Mouse (Mus musculus) hindbrain, embryonic 12.5 days (tissue): Measurements from ENCODE around the gene Plcl2. TPM values are rescaled to one million over a fixed set of nuclear protein-coding genes. Genes with fewer than 3 reads are reported as not detected.
"Not testable (repeated sequence)": the region's sequence is repeated elsewhere in the genome, so short reads cannot be mapped to it uniquely, and the experiment has no call there.

Experiments used
- ATAC-seq: fragments of 200-750 bp; cut with Nextera tagmentation; 2 replicates; pipeline ENCODE4 v1.8.0; 2017; ENCODE audit warnings: moderate TSS enrichment; ENCODE audit not compliant: low FRiP score
- H3K27ac ChIP-seq: fragments of 300-500 bp; sonication (generic); 2 replicates; pipeline ENCODE4 v1.5.1; 2016; ENCODE audit warnings: mild to moderate bottlenecking
- H3K27me3 ChIP-seq: fragments of 300-500 bp; sonication (generic); 2 replicates; pipeline ENCODE4 v1.6.1; 2016; ENCODE audit warnings: mild to moderate bottlenecking
- H3K36me3 ChIP-seq: fragments of 300-500 bp; sonication (generic); 2 replicates; pipeline ENCODE4 v1.6.1; 2016; ENCODE audit warnings: mild to moderate bottlenecking
- H3K4me1 ChIP-seq: fragments of 300-500 bp; sonication (generic); 2 replicates; pipeline ENCODE4 v1.6.1; 2016
- H3K4me2 ChIP-seq: fragments of 300-500 bp; sonication (generic); replicated peaks from 2 replicates; pipeline ENCODE4 v1.6.1; 2016; ENCODE audit warnings: mild to moderate bottlenecking
- H3K4me3 ChIP-seq: fragments of 300-500 bp; sonication (generic); 2 replicates; pipeline ENCODE4 v1.5.1; 2016; ENCODE audit warnings: mild to moderate bottlenecking
- H3K9ac ChIP-seq: fragments of 300-500 bp; sonication (generic); 2 replicates; pipeline ENCODE4 v1.6.1; 2016; ENCODE audit warnings: mild to moderate bottlenecking, moderate library complexity
- H3K9me3 ChIP-seq: fragments of 300-500 bp; sonication (generic); replicated peaks from 2 replicates; pipeline ENCODE4 v1.6.1; 2016; ENCODE audit warnings: mild to moderate bottlenecking
- WGBS: fragments of 180-500 bp; shearing (Covaris S2); methylation state at CpG from one replicate; pipeline ENCODE4 v1.1.7; 2016; 5-methylcytosine and 5-hydroxymethylcytosine counted together
- polyA plus RNA-seq: library from polyadenylated mRNA; unstranded; fragments of >200 nt; fragmentation: Nextera tagmentation; extraction: Ambion mirVana; gene quantifications from 2 replicates; pipeline ENCODE4 v1.2.1, GENCODE M21; 2016

The Plcl2 gene
- polyA plus RNA-seq, 1 experiment from 2014 or later, result 9.2 TPM

GRCm38 (mm10) chr17:50620794-50621537 lies 111.8 kb downstream of the Plcl2 start:
- H3K27ac ChIP-seq, result no peak overlapping the region
- H3K4me3 ChIP-seq, result no peak overlapping the region
- no peak overlapping the region for H3K9ac ChIP-seq
- no peaks in the 10 kb centered on the region for H3K27me3 ChIP-seq
- WGBS, result 94% methylated on average over 7 of the region's 7 CpGs
- no peak for ATAC-seq
- H3K4me1 ChIP-seq, result no peaks in the 10 kb centered on the region
- H3K4me2 ChIP-seq, result no peak overlapping the region
- H3K36me3 ChIP-seq, result no peaks in the 10 kb centered on the region
- no peaks in the 10 kb centered on the region for H3K9me3 ChIP-seq

GRCm38 (mm10) chr17:50621996-50622395 lies 112.8 kb downstream of the Plcl2 start:
- Histone ChIP-seq H3K4me1 (no peaks in the 10 kb centered on the region), H3K9me3 (no peaks in the 10 kb centered on the region), H3K4me2 (no peak overlapping the region), H3K27me3 (no peaks in the 10 kb centered on the region), H3K9ac (no peak overlapping the region), H3K27ac (no peak overlapping the region), H3K4me3 (no peak overlapping the region), H3K36me3 (no peaks in the 10 kb centered on the region)
- no peak for ATAC-seq
- WGBS, result 71% methylated on average over 3 of the region's 3 CpGs

GRCm38 (mm10) chr17:50625584-50625983 lies 116.4 kb downstream of the Plcl2 start:
- H3K27me3 ChIP-seq, result no peaks in the 10 kb centered on the region
- 87% methylated on average over 4 of the region's 4 CpGs for WGBS
- no peaks in the 10 kb centered on the region for H3K36me3 ChIP-seq
- H3K4me1 ChIP-seq, result no peaks in the 10 kb centered on the region
- no peak overlapping the region for H3K9ac ChIP-seq
- no peak overlapping the region for H3K4me3 ChIP-seq
- no peak overlapping the region for H3K27ac ChIP-seq
- no peak overlapping the region for H3K4me2 ChIP-seq
- ATAC-seq, result no peak
- H3K9me3 ChIP-seq, result no peaks in the 10 kb centered on the region

GRCm38 (mm10) chr17:50627658-50628057 lies 118.5 kb downstream of the Plcl2 start:
- 0 out of 2 replicates have a peak, but pooled peaks have one; percentile 32 for ATAC-seq
- 98% methylated on average over 3 of the region's 3 CpGs for WGBS

GRCm38 (mm10) chr17:50628716-50629115 lies 119.5 kb downstream of the Plcl2 start:
- ATAC-seq, result no peak
- Histone ChIP-seq H3K9me3 (no peaks in the 10 kb centered on the region), H3K4me2 (no peak overlapping the region), H3K4me1 (no peaks in the 10 kb centered on the region), H3K27ac (no peak overlapping the region), H3K27me3 (no peaks in the 10 kb centered on the region), H3K36me3 (no peaks in the 10 kb centered on the region), H3K4me3 (no peak overlapping the region), H3K9ac (no peak overlapping the region)

More at GRCm38 (mm10) chr17:50627658-50628057, 118.5 kb downstream of the Plcl2 start:
- Histone ChIP-seq H3K9ac (no peak overlapping the region), H3K36me3 (no peaks in the 10 kb centered on the region), H3K27me3 (no peaks in the 10 kb centered on the region), H3K4me1 (no peaks in the 10 kb centered on the region), H3K27ac (no peak overlapping the region), H3K9me3 (no peaks in the 10 kb centered on the region), H3K4me2 (no peak overlapping the region), H3K4me3 (no peak overlapping the region)

GRCm38 (mm10) chr17:50630992-50631391 lies 121.8 kb downstream of the Plcl2 start:
- H3K27ac ChIP-seq, H3K27me3 ChIP-seq, H3K9me3 ChIP-seq, H3K4me3 ChIP-seq, ATAC-seq, H3K4me1 ChIP-seq, H3K36me3 ChIP-seq, H3K9ac ChIP-seq, H3K4me2 ChIP-seq: not testable (repeated sequence)

GRCm38 (mm10) chr17:50634008-50634871 lies 125.0 kb downstream of the Plcl2 start:
- H3K4me1 ChIP-seq, result no peaks in the 10 kb centered on the region
- no peaks in the 10 kb centered on the region for H3K9me3 ChIP-seq
- no peak overlapping the region for H3K4me3 ChIP-seq
- no peak overlapping the region for H3K4me2 ChIP-seq
- no peak overlapping the region for H3K27ac ChIP-seq
- 84% methylated on average over 7 of the region's 7 CpGs for WGBS
- ATAC-seq, result no peak
- H3K36me3 ChIP-seq, result no peaks in the 10 kb centered on the region
- H3K9ac ChIP-seq, result no peak overlapping the region
- H3K27me3 ChIP-seq, result no peaks in the 10 kb centered on the region

- no peaks in the 10 kb centered on the region for H3K36me3 ChIP-seq
- no peak overlapping the region for H3K4me3 ChIP-seq
- WGBS, result 85% methylated on average over 8 of the region's 8 CpGs
- H3K9me3 ChIP-seq, result no peaks in the 10 kb centered on the region
- no peak overlapping the region for H3K9ac ChIP-seq
- H3K27me3 ChIP-seq, result no peaks in the 10 kb centered on the region
- no peak overlapping the region for H3K4me2 ChIP-seq
- ATAC-seq, result no peak
- H3K27ac ChIP-seq, result no peak overlapping the region
- no peaks in the 10 kb centered on the region for H3K4me1 ChIP-seq
Observed at GRCm38 (mm10) chr17:50635961-50636585, 126.9 kb downstream of the Plcl2 start.

GRCm38 (mm10) chr17:50638791-50639190 lies 129.6 kb downstream of the Plcl2 start:
- ATAC-seq, result no peak
- H3K4me3 ChIP-seq, result no peak overlapping the region
- no peak overlapping the region for H3K4me2 ChIP-seq
- 91% methylated on average over 3 of the region's 3 CpGs for WGBS
- no peaks in the 10 kb centered on the region for H3K9me3 ChIP-seq
- H3K36me3 ChIP-seq, result no peaks in the 10 kb centered on the region
- no peak overlapping the region for H3K9ac ChIP-seq
- H3K4me1 ChIP-seq, result peaks cover 5% of the 10 kb centered on the region
- H3K27ac ChIP-seq, result no peak overlapping the region
- no peaks in the 10 kb centered on the region for H3K27me3 ChIP-seq

GRCm38 (mm10) chr17:50641076-50641610 lies 131.9 kb downstream of the Plcl2 start:
- no peak overlapping the region for H3K4me2 ChIP-seq
- H3K4me3 ChIP-seq, result no peak overlapping the region
- no peaks in the 10 kb centered on the region for H3K9me3 ChIP-seq
- peaks cover 9% of the 10 kb centered on the region for H3K4me1 ChIP-seq
- no peaks in the 10 kb centered on the region for H3K27me3 ChIP-seq
- no peak overlapping the region for H3K9ac ChIP-seq
- H3K36me3 ChIP-seq, result no peaks in the 10 kb centered on the region
- WGBS, result 90% methylated on average over 2 of the region's 2 CpGs
- H3K27ac ChIP-seq, result no peak overlapping the region
- ATAC-seq, result no peak

GRCm38 (mm10) chr17:50641879-50642278 lies 132.7 kb downstream of the Plcl2 start:
- no peak overlapping the region for H3K9ac ChIP-seq
- ATAC-seq, result no peak
- H3K27me3 ChIP-seq, result no peaks in the 10 kb centered on the region
- H3K36me3 ChIP-seq, result no peaks in the 10 kb centered on the region
- WGBS, result 94% methylated on average over 1 of the region's 1 CpGs
- H3K4me1 ChIP-seq, result peaks cover 9% of the 10 kb centered on the region
- H3K4me2 ChIP-seq, result no peak overlapping the region
- H3K9me3 ChIP-seq, result no peaks in the 10 kb centered on the region
- H3K4me3 ChIP-seq, result no peak overlapping the region
- H3K27ac ChIP-seq, result no peak overlapping the region

- Histone ChIP-seq H3K9ac (no peak overlapping the region), H3K36me3 (no peaks in the 10 kb centered on the region), H3K27me3 (no peaks in the 10 kb centered on the region), H3K27ac (no peak overlapping the region), H3K9me3 (no peaks in the 10 kb centered on the region), H3K4me1 (peaks cover 9% of the 10 kb centered on the region), H3K4me3 (no peak overlapping the region), H3K4me2 (no peak overlapping the region)
- 82% methylated on average over 6 of the region's 6 CpGs for WGBS
- ATAC-seq, result no peak
Observed at GRCm38 (mm10) chr17:50643356-50643755, 134.2 kb downstream of the Plcl2 start.
